Mouse (Mus musculus) adrenal gland, adult 10 weeks (tissue): ENCODE results near the gene Ntrk3. TPM values are rescaled to one million over a fixed set of nuclear protein-coding genes. Genes with fewer than 3 reads are reported as not detected.

Source experiments
- polyA plus RNA-seq: library from polyadenylated mRNA; stranded (reverse); fragments of 350-450 nt; fragmentation: Illumina TruSeq; extraction: RNeasy Lipid Tissue Mini Kit (QIAGEN cat#74804); gene quantifications from one replicate; pipeline ENCODE4 v1.2.3, GENCODE M21; 2014; ENCODE audit warnings: low read depth, low replicate concordance

Ntrk3 gene
- 6.8 TPM for polyA plus RNA-seq

GRCm38 (mm10) chr7:78737614-78738210 is at the start of gene Ntrk3:
Gene Ntrk3 (minus strand): TSS chr7:78738012.

GRCm38 (mm10) chr7:78782639-78783581 is 45.1 kb upstream of the Ntrk3 start, which contains the start of the genes Mrps11 and Mrpl46:
Gene Mrps11 (plus strand): TSS chr7:78783119.
Gene Mrpl46 (minus strand): TSS chr7:78783531.

Other genes starting within 250 kb of the Ntrk3 start
- 6.2 TPM for gene Mrps11, start 45.1 kb upstream of the Ntrk3 start, polyA plus RNA-seq
- gene Mrpl46, start 45.5 kb upstream of the Ntrk3 start, polyA plus RNA-seq, result 9.8 TPM
- 5.4 TPM for gene Det1, start 109.3 kb upstream of the Ntrk3 start, polyA plus RNA-seq
- 22.3 TPM for gene Aen, start 157.8 kb upstream of the Ntrk3 start, polyA plus RNA-seq
- 1.3 TPM for gene Isg20, start 175.4 kb upstream of the Ntrk3 start, polyA plus RNA-seq